Mouse (Mus musculus) testis, postnatal 10 days (tissue): ENCODE results near the gene Prps1l3.

Experiments used
- DNase-seq: peaks from one replicate; pipeline ENCODE4 v3.0.0; 2021; ENCODE audit warnings: low spot score

Prps1l3 gene

GRCm38 (mm10) chr12:57243671-57244495, 13.7 kb downstream of the Prps1l3 start:
- DNase-seq = no peak

- DNase-seq = no peak
These were observed 28.4 kb downstream of the Prps1l3 start for GRCm38 (mm10) chr12:57258572-57258971.

GRCm38 (mm10) chr12:57275456-57275855, 45.2 kb downstream of the Prps1l3 start:
- no peak for DNase-seq

GRCm38 (mm10) chr12:57281155-57282114, 51.2 kb downstream of the Prps1l3 start:
- DNase-seq = no peak

GRCm38 (mm10) chr12:57285303-57286059, 55.3 kb downstream of the Prps1l3 start:
- no peak for DNase-seq
